Mouse (Mus musculus) lung, adult 2 months (tissue): ENCODE data around the gene Tmem200b. TPM values are rescaled to one million over a fixed set of nuclear protein-coding genes. Genes with fewer than 3 reads are reported as not detected.

Experiments
- DNase-seq: peaks from one replicate; pipeline ENCODE4 v3.0.0; 2022
- H3K4me1 ChIP-seq: fragments of 200-500 bp; 2 replicates; pipeline ENCODE4 v1.6.1; 2011; ENCODE audit warnings: low read length; ENCODE audit not compliant: control insufficient read depth, insufficient read depth
- H3K4me3 ChIP-seq: fragments of 200-500 bp; replicated peaks from 2 replicates; pipeline ENCODE3; 2011; ENCODE audit warnings: low read depth, mild to moderate bottlenecking, control low read depth, low read length; ENCODE audit errors: extremely low read depth
- CTCF ChIP-seq: fragments of 200-500 bp; IDR thresholded peaks from 2 replicates; pipeline ENCODE4 v1.5.1; 2011; ENCODE audit warnings: mild to moderate bottlenecking, low read length, control low read depth; ENCODE audit not compliant: insufficient read depth
- POLR2A ChIP-seq: fragments of 200-500 bp; IDR thresholded peaks from 2 replicates; pipeline ENCODE4 v1.6.1; 2011; ENCODE audit warnings: low read depth, mild to moderate bottlenecking, control low read depth, low read length, borderline replicate concordance; ENCODE audit errors: extremely low read depth
- WGBS: fragments of 180-500 bp; shearing (Covaris S2); methylation state at CpG from one replicate; pipeline ENCODE4 v1.1.7; 2018; 5-methylcytosine and 5-hydroxymethylcytosine counted together
- polyA plus RNA-seq: library from polyadenylated mRNA; depleted of rRNA; stranded (reverse); fragments of >200 nt; gene quantifications from 2 replicates; pipeline ENCODE4 v1.2.3, GENCODE M21; 2012

The Tmem200b gene
- polyA plus RNA-seq, 1 experiment, result 24.8 TPM

DNA sequence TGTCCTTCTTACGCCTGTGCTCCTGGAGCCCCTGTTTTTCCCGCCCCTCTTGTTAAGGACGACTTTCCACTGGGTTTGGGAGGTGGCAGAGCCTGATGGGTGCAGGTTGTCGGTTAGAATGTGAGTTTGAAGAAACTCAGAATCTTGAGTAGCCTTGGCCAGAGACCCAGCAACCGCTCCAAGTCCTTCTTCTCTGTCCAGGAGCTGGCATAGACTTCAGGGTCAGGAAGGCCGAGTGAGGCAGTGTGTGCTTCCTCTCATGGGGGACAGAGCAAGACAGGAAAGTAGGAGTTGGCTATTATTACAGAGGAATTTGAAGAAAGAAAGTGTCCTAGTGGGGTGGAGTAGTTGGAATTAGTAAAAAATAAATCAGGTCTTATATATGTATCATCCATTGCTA lies 38.0 kb upstream of the Tmem200b start:
- 33% methylated on average over 6 of the region's 6 CpGs for WGBS
- TF ChIP-seq POLR2A (no peak), CTCF (no peak)
- DNase-seq, result no peak
- Histone ChIP-seq H3K4me3 (no peak overlapping the region), H3K4me1 (peaks cover 30% of the 10 kb centered on the region)

DNA sequence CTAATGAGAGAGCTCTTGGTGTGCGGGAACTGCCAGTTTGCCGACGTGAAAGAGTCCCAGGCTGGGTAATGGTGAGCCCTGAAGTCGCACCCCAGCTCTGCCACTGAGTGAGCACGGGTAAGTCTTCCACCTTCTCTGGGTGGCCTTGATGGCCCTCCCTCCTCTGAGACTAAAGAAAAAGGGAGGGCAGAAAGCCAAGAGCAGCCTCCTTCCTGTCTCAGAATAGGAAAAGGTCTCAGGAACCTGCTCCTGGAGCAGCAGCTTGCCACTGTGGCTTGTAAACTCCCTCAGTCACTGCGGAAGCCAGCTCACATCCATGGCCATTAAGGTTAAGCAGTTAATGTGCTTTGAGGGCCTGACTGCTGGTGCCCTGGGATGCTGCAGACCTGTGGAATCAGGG lies 36.2 kb upstream of the Tmem200b start:
- TF ChIP-seq POLR2A (no peak), CTCF (no peak)

DNA sequence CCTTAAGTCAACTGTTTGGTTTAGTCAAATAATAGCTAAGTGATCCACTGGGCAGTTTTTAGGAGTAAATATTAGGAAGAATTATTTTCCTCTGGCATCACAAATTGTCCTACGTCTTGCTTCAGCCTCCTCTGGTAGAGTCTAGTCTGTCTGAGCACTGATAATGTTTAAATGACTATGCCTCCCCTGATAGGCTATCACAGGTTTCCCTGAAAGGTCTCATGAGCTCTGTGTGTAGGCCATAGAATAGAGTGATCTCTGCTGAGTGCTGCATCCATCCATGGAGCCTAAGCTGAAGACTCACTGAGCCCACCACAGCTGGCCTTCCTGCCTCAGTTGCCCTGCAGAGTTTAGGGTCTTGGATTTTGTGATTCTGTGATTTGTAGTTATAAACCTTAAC lies 33.0 kb upstream of the Tmem200b start:
- DNase-seq, result no peak
- WGBS, result 53% methylated on average over 1 of the region's 1 CpGs
- peaks cover 15% of the 10 kb centered on the region for H3K4me1 ChIP-seq
- H3K4me3 ChIP-seq, result no peak overlapping the region
- TF ChIP-seq CTCF (no peak), POLR2A (no peak)

More for the DNA sequence above, 36.2 kb upstream of the Tmem200b start:
- Histone ChIP-seq H3K4me1 (peaks cover 26% of the 10 kb centered on the region), H3K4me3 (no peak overlapping the region)
- DNase-seq, result no peak
- WGBS, result 58% methylated on average over 6 of the region's 6 CpGs

DNA sequence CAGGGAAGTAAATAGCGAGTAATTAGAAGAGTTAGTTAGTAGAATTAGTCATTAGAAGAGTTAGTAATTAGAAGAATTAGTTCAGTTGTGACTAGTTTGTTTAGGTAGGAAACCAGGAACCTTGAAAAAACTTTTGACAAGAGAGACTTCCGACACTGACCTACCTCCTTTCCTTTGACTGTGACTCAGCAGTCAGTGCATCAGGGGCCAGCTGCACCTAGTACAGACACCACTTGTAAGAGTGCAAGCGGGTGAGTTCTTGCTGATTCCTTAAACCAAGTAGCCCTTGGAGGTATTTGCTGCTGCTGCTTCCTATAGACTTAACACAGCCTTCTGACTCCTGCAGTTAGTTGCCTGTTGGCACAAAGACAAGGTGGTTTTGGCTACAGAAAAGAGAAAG lies 30.9 kb upstream of the Tmem200b start:
- no peak overlapping the region for H3K4me3 ChIP-seq
- DNase-seq, result no peak
- TF ChIP-seq CTCF (no peak), POLR2A (no peak)
- peaks cover 3% of the 10 kb centered on the region for H3K4me1 ChIP-seq
- 69% methylated on average over 3 of the region's 3 CpGs for WGBS

DNA sequence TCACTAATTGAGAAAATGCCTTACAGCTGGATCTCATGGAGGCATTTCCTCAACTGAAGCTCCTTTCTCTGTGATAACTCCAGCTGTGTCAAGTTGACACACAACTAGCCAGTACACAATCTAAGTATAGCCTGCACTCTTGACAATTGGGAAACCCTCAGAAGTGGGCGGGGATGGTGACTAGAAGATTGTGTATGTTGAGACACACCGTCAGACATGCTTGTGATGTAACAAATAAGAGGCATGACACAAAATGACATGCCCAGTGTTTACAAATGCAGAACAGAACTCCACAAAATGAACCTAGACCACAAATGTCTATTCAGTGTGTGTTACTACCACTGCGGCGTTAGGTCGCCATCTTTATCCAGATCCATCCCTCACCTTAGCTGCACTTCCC lies 24.5 kb upstream of the Tmem200b start:
- DNase-seq, result no peak
- Histone ChIP-seq H3K4me3 (no peak overlapping the region), H3K4me1 (peaks cover 3% of the 10 kb centered on the region)
- WGBS, result 82% methylated on average over 5 of the region's 5 CpGs
- TF ChIP-seq CTCF (no peak), POLR2A (no peak)

DNA sequence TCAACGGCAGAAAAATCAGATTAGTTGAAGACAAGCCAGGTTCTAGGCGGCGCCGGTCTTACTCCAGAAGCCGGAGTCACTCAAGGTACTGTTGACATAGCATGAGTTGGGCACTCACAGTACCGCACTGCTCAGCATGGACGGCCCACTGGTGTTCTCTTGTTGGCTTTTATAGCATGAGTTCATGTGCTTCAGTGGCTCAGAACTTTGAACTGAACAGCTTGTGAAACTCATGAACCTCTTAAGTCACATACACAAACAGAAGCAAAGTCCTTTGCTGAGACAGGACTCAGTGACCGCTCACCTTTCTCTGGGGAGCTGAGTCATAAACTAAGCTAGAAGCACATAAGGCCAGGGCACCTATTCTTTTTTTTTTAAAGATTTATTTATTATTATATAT lies 23.8 kb upstream of the Tmem200b start:
- H3K4me3 ChIP-seq, result no peak overlapping the region
- 77% methylated on average over 8 of the region's 8 CpGs for WGBS
- peaks cover 3% of the 10 kb centered on the region for H3K4me1 ChIP-seq
- DNase-seq, result no peak
- no peak for TF ChIP-seq POLR2A
- TF ChIP-seq CTCF, result no peak

DNA sequence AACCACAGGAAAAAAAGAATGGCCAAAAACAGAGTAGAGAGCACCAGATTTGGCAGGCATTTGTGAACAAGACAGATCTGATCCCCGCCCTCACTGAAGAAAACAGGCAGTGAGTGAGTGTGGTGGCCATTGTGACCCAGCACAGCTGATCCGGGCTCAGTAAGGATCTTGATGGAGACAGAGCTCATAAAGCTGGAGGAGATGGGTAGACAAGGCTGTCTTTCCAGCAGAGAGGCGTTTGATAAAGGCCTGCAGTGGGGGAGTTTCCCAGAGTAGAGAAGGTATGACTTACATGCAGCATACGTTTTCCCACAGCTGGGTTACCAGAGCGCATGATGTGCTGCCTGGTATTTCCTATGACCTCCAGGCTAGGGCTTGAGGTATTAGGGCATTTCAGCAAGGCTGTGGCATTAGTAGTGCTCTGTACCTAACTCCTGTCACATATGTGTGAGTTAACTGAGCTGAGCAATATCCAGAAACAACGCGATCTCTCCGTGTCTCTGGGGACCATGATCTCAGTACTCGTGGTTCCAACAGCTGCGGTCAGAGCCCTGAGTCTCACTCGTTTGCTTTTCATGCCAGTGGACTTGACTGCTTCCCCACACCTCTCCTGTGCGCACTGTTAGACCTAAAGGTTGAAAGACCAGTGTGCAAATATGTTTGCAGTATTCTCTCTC lies 22.9 kb upstream of the Tmem200b start:
- WGBS, result 75% methylated on average over 12 of the region's 12 CpGs

DNA sequence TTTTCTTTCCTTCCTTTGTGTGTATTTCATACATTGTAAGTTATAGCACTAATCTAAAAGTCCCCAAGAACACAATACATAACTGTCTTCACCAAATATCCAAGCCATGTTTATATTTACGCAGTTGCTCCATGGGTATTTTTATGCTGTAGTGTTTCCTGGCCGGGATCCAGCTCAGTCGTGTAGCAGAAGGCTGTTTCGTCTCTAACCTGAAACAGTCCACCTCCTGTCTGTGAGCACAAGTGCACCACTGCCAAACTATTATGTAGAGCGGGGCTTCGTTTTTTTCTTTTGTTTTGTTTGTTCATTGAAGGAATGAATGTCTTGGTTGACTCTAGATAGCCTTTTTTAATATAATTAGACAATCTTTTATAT lies 22.4 kb upstream of the Tmem200b start:
- WGBS, result 57% methylated on average over 6 of the region's 6 CpGs
- H3K4me1 ChIP-seq, result peaks cover 3% of the 10 kb centered on the region

More for the DNA sequence above, 22.9 kb upstream of the Tmem200b start:
- H3K4me3 ChIP-seq, result no peak overlapping the region
- DNase-seq, result no peak
- TF ChIP-seq POLR2A (no peak), CTCF (no peak)
- H3K4me1 ChIP-seq, result peaks cover 3% of the 10 kb centered on the region

DNA sequence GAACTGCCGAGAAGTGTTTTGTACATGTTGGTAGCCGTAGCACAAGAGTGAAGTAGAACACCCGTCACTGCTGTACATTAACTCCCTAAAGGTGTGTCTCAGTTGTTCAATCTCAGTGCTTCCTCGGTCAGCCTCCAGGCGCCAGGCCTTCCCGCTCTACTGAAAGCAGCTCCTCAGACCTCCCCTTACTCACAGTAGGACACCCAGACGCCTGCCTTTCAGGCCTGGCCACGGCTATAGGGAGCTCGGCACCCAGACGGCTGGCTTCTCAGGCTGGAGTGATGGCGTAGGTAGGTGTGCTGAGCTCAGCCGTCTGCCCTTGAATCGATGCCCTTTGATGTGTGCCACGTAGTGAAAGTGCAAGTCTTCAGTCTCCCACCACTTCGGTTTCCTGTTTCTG lies 20.5 kb upstream of the Tmem200b start:
- H3K4me3 ChIP-seq, result no peak overlapping the region
- peaks cover 3% of the 10 kb centered on the region for H3K4me1 ChIP-seq
- DNase-seq, result no peak
- 89% methylated on average over 15 of the region's 15 CpGs for WGBS
- TF ChIP-seq POLR2A, result no peak
- no peak for TF ChIP-seq CTCF

More for the DNA sequence above, 22.4 kb upstream of the Tmem200b start:
- no peak overlapping the region for H3K4me3 ChIP-seq
- TF ChIP-seq CTCF (no peak), POLR2A (no peak)
- DNase-seq, result no peak

DNA sequence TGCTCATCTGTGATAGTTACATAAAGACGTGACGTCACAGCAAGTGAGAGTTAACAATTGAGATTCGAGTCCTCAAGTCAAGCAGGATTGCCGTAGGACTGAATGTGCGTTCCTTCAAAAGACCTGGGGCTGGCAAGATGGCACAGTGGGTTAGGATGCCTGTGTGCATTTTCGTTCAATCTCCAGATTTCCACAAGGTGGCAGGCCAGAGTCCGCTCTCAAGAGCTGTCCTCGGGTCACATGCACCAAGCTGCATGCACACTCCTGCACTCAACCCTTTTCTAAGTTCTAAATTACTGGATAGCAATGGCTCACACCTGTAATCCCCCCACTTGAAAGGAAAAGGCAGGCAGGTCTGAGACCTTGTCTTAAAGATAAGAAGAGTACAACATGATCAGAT lies 17.1 kb upstream of the Tmem200b start:
- no peaks in the 10 kb centered on the region for H3K4me1 ChIP-seq
- TF ChIP-seq POLR2A (no peak), CTCF (peak; percentile 78)
- no peak overlapping the region for H3K4me3 ChIP-seq
- 58% methylated on average over 8 of the region's 8 CpGs for WGBS
- DNase-seq, result no peak
